Mouse (Mus musculus): ENCODE measurements around the gene Abr.

Gene Abr

GRCm38 (mm10) chr11:76372120-76372519 lies 250.0 kb downstream of the Abr start:
- DNase-seq (ENCODE audit: low spot score) = no peak

GRCm38 (mm10) chr11:76370491-76370890 lies 251.6 kb downstream of the Abr start:
- DNase-seq (ENCODE audit: low spot score) = no peak

Data from ovary, adult 18-20 months (tissue).